Mouse (Mus musculus): ENCODE data around the gene Ifnl2.
A peak's percentile ranks its signal among the peaks of the same experiment; 100 is the strongest.

The Ifnl2 gene

DNA sequence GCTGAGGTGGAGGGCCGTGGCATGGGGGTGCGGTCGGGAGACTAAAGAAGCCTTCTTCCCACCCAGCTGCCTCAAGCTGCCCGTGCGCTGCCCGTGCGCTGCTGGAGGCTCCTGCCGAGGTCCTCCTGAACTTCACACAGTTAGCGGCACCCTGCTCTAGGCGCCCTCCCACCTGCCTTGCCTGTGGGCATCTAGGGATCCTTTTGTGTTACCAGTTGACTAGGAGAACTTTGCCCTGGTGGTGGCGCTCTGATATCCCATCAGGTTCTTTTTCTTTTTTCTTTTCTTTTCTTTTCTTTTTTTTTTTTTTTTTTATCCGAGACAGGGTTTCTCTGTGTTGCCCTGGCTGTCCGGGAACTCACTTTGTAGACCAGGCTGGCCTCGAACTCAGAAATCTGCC lies 19.4 kb downstream of the Ifnl2 start:
- no peak for DNase-seq (ENCODE audit: low read depth)

DNA sequence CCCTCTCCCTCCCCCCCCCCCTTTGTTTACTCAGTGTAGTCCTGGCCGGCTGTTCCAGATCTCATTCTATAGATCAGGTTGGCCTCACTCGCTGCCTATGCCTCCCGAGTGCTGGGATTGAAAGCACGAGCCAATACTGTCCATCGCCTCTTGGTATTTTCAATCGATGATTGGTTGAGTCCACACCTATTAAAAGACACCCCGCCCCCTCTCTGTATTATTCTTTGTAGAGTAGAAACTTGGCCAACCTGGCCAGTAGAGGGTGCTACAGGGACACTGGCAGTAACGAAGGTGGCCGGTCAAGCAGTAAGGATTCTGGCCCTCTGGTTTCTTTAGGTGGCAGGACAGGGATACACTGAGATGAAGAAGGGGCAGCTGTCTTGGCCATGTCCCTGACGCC lies 19.8 kb downstream of the Ifnl2 start:
- DNase-seq (ENCODE audit: low read depth): peak; percentile 69

DNA sequence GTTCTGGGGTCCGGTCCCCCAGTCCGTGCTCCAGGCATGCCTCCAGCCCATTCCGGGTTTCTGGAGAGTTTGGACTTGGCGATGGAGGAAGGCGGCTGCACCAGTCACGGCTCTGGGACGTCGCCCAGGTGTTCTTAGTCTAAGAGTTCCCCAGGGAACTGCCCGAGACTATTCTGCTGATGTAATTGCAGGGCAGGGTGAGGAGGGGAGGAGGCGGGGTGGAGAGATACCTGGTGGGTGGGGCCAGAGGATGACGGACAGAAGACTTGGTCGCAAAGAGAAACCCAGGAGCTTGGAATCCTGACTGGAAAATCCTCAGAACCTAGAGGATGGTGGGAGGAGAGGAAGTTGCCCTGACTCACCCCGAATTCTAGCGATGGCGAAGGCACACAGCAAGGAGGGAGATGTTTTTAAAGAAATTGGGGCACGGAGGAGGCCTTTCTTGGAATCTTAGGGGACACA lies 22.2 kb downstream of the Ifnl2 start:
- no peak for DNase-seq (ENCODE audit: low read depth)

DNA sequence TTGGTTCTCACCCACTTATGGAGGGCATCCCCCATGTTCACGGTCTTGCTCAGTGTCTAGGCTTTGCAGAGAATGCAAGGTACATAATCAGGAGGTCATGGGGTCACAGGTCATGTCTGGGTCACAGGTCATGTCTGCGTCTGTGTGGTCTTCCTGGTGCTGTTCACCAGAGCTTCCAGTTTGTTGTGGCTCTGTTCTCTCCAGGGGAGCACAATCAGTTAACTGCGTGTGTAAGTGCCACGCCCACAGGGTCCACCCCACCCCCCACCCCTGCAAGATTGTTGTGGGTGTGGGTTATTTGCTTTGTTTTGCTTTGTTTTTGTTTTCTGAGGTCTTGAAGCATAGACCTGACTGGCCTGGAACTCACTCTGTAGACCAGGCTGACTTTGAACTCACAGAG lies 26.1 kb downstream of the Ifnl2 start:
- DNase-seq (ENCODE audit: low read depth): no peak

DNA sequence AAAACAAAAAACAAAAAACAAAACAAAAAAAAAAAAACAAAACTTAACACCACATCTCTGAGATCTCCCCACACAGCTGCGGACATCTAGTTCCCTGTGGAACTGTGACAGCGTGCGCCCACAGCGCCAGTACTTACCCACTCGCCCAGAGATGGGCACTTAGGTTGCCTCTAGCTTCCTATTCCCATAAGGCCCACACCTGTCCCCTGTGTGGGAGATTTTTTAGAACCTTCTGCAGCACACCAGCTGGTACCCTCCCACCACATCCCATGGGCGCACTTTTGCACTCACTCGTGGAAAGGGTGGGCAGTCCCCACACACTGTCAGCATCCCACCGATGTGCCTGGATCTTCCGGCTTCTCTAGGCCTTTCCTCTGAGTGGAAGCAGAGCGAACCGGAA lies 27.4 kb downstream of the Ifnl2 start:
- no peak for DNase-seq (ENCODE audit: low read depth)

DNA sequence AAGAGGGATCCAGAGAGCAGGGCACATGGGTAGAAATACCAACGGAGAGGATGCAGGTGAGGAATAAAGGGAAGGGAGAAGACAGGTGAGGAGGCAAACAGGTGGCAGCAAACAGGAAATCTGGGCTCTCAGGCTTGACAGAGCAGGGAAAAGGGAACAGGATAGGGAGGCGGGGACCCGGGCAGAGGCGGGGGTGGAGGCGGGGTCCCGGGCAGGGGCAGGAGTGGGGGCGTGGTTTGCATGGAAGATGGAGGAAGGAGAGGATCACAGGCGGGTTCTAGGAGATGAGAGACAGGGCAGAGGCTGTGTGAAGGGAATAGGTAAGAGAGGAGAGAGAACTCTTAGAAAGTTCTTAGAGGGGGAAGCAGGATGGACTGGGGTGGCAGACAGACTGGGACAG lies 31.4 kb downstream of the Ifnl2 start:
- DNase-seq (ENCODE audit: low read depth): no peak

DNA sequence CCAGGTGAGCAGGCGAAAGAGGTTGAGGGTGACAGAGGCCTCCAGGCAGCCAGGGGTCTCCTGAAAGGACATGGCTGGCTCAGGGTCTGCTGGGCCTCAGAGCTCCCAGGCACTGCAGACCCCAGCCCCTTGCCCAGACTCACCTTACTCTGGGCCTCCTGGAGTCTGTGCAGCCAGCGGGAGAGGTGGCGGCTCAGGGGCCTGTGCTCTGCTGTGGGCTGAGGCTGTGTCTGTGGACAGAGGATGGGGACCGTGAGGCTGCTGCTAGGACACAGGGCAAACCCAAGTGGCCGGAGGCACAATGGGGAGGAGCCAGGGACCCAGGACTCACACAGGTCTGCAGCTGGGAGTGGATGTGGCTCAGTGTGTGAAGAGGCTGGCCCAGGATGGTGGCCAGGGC lies 32.9 kb downstream of the Ifnl2 start:
- no peak for DNase-seq (ENCODE audit: low read depth)

DNA sequence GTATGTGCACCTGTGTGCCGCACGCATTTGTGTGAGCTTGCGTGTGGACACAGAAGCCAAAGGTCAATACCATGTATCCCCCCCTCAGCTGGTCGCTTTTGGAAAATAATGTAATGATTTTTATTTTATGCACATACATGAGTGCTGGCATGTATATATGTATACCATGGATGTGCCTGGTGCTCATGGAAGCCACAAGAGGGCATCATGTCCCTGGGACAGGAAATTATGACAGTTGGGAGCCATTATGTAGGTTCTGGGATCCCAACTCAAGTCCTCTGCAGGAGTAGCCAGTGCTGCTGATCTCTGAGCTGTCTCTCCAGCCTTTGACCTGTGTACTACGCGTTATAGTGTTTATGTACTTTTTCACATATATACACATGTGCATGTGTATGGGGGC lies 34.1 kb downstream of the Ifnl2 start:
- peak; percentile 40 for DNase-seq (ENCODE audit: low read depth)

DNA sequence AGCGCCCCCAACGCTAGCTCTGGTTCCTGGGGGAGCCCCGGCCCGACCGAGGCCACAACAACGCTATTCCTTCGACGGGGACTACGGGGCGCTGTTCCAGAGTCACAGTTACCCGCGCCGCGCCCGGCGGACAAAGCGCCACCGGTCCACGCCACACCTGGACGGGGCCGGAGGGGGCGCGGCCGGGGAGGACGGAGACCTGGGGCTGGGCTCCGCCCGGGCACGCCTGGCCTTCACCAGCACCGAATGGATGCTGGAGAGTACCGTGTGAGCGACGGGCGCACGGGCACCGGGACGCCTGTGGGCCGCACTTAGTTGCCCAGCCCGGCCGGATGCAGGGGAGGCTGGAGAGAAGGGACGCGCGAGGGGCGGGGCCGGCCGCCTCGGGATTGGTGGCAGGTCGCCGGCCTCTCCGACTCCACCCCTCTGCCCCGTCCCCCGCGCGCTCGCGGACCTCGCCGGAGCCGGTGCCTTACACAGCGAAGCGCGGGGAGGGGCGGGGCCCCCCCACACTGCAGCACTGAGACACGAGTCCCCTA lies 43.0 kb downstream of the Ifnl2 start:
- no peak for DNase-seq (ENCODE audit: low read depth)

DNA sequence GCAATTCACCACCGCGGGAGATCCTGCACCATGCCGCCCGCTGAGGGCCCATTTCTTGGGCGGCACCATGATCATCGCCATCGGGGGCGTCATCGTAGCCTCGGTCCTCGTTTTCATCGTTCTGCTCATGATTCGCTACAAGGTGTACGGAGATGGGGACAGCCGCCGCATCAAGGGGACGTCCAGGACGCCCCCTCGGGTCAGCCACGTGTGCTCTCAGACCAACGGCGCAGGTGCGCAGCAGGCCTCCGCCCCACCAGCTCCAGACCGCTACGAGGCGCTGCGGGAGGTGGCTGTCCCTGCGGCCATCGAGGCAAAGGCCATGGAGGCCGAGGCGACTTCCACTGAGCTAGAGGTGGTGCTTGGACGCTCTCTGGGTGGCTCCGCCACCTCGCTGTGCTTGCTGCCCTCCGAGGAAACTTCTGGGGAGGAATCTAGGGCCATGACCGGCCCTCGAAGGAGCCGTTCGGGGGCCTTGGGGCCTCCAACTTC lies 43.5 kb downstream of the Ifnl2 start:
- no peak for DNase-seq (ENCODE audit: low read depth)

DNA sequence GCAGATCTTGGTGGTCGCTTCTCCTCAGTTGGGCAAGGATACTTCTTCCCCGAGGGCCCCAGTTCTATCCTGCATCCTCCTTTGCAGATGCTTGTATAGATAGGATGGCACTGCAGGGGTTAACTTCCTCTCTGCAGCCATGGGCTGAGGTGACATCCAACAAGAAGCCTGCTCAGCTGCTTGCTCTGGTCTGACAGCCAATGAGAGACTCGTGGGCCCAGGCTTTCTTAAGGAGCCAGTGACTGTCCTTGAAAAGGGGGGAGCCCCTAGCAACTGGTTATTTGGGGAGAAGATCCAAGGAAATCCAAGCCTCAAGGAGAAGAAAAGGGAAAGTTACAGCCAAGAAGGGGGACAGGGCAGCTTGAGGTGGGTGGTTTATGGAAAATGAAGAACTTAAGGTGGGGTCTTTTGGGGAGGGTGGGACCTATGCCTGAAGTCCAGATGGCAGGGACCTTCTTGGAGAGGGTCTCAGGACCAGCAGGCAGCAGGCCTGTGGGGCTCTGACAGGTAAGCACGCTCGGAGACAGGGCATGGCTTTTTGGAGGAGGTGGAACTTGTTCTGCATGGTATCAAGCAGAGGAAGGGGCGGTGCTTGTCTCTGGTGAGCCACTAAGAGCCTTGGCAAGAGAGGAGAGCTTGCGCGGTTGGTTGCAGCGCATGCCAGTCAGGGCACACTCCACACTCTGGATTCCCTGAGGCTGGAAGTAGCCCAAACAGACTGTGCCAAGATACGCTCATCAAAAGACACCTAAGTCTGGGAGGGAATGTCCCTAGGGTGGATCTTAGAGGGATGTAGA lies 45.6 kb downstream of the Ifnl2 start:
- peak; percentile 94 for DNase-seq (ENCODE audit: low read depth)

DNA sequence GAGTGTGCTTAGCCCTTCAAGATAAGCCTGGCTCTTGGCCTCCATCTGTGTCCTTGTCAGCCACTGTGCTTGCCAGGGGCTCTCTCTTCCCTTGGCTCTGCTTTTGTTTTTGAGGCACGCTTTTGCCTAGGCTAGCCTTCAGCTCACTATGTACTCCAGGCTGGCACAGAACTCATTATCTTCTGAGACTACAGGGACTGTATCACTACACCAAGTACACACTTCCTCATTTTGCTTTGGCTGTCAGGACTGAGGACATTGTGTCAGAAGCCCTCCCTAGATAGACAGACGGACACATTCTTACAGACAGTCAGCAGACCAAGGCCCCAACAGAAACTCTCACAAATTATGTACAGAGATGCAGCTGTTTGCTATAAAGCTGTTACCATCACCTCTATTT lies 47.5 kb downstream of the Ifnl2 start:
- no peak for DNase-seq (ENCODE audit: low read depth)

DNA sequence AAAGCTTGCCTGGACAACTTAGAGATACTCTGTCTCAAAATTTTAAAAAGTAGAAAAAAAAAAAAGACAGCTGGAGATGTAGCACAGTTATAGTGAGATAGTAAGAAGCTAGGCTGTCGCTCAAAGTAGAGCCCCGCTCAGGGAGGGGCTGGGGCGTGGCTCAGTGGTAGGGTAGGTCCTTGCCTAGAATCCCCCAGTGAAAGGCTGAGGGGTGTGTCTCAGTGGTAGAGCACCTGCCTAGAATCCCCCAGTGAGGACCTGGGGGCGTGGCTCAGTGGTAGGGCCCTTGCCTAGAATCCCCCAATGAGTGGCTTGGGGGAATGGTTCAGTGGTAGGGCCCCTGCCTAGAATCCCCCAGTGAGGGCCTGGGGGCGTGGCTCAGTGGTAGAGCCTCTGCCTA lies 49.9 kb downstream of the Ifnl2 start:
- DNase-seq (ENCODE audit: low read depth): no peak

Measured in 416B (cell line).